Mouse (Mus musculus) CD4-positive, CD25-positive, alpha-beta regulatory T cell, adult 9 weeks (primary cell): ENCODE results near the gene Trim68. TPM values are rescaled to one million over a fixed set of nuclear protein-coding genes. Genes with fewer than 3 reads are reported as not detected.

Source experiments
- polyA plus RNA-seq: library from polyadenylated mRNA; unstranded; fragments of 100-300 nt; shearing (Covaris generic); gene quantifications from one replicate; pipeline ENCODE4 v1.2.1, GENCODE M21; 2017

Trim68 gene
- 14.5 TPM for polyA plus RNA-seq

GRCm38 (mm10) chr7:102686944-102687501 is at the start of gene Trim68:
Trim68 (minus strand) TSS chr7:102687327.

GRCm38 (mm10) chr7:102727391-102727790 is 40.3 kb upstream of the Trim68 start, which contains the start of gene Olfr559:
Olfr559 (minus strand) TSS chr7:102727491.

GRCm38 (mm10) chr7:102718970-102719369 is 31.8 kb upstream of the Trim68 start, which contains the start of gene Olfr33:
Olfr33 (minus strand) TSS chr7:102719070.

GRCm38 (mm10) chr7:102701915-102702314 is 14.8 kb upstream of the Trim68 start, which contains the start of gene Olfr558:
Olfr558 (plus strand) TSS chr7:102702215.

GRCm38 (mm10) chr7:102695358-102696125 is 8.4 kb upstream of the Trim68 start, which contains the start of gene Olfr557:
Olfr557 (plus strand) TSS chr7:102695910.

GRCm38 (mm10) chr7:102664599-102664998 is 22.5 kb downstream of the Trim68 start, which contains the start of gene Olfr556:
Olfr556 (plus strand) TSS chr7:102664899.

GRCm38 (mm10) chr7:102658523-102658922 is 28.6 kb downstream of the Trim68 start, which contains the start of gene Olfr555:
Olfr555 (plus strand) TSS chr7:102658823.

GRCm38 (mm10) chr7:102638132-102638531 is 49.0 kb downstream of the Trim68 start, which contains the start of gene Olfr554:
Olfr554 (plus strand) TSS chr7:102638432.

Other genes starting within 250 kb of the Trim68 start
- gene Rrm1, start 245.6 kb downstream of the Trim68 start, polyA plus RNA-seq: 42.2 TPM
- not detected for gene Olfr543, start 205.6 kb downstream of the Trim68 start, polyA plus RNA-seq
- gene Olfr544, start 199.0 kb downstream of the Trim68 start, polyA plus RNA-seq: 0.09 TPM
- not detected for gene Olfr545, start 187.8 kb downstream of the Trim68 start, polyA plus RNA-seq
- not detected for gene Olfr547, start 152.6 kb downstream of the Trim68 start, polyA plus RNA-seq
- not detected for gene Olfr548-ps1, start 146.4 kb downstream of the Trim68 start, polyA plus RNA-seq
- gene Olfr549, start 137.5 kb downstream of the Trim68 start, polyA plus RNA-seq: not detected
- 107 TPM for gene Trim21, start 121.8 kb downstream of the Trim68 start, polyA plus RNA-seq
- gene Olfr550, start 115.9 kb downstream of the Trim68 start, polyA plus RNA-seq: not detected
- gene Olfr551, start 95.4 kb downstream of the Trim68 start, polyA plus RNA-seq: not detected
- not detected for gene Olfr552, start 89.6 kb downstream of the Trim68 start, polyA plus RNA-seq
- gene Olfr553, start 69.1 kb downstream of the Trim68 start, polyA plus RNA-seq: not detected
- gene Olfr554, start 48.9 kb downstream of the Trim68 start, polyA plus RNA-seq: not detected
- gene Olfr555, start 28.5 kb downstream of the Trim68 start, polyA plus RNA-seq: not detected
- gene Olfr556, start 22.4 kb downstream of the Trim68 start, polyA plus RNA-seq: 0.10 TPM
- gene Olfr557, start 8.6 kb upstream of the Trim68 start, polyA plus RNA-seq: not detected
- gene Olfr558, start 14.9 kb upstream of the Trim68 start, polyA plus RNA-seq: not detected
- gene Olfr33, start 31.7 kb upstream of the Trim68 start, polyA plus RNA-seq: not detected
- gene Olfr559, start 40.2 kb upstream of the Trim68 start, polyA plus RNA-seq: not detected
- not detected for gene Olfr560, start 72.0 kb upstream of the Trim68 start, polyA plus RNA-seq
- gene Olfr78, start 72.1 kb upstream of the Trim68 start, polyA plus RNA-seq: not detected
- not detected for gene Olfr561, start 83.9 kb upstream of the Trim68 start, polyA plus RNA-seq
- not detected for gene Olfr564, start 116.2 kb upstream of the Trim68 start, polyA plus RNA-seq
- gene Olfr566, start 171.4 kb upstream of the Trim68 start, polyA plus RNA-seq: not detected
- gene Olfr568, start 189.8 kb upstream of the Trim68 start, polyA plus RNA-seq: not detected
- not detected for gene Olfr569, start 203.6 kb upstream of the Trim68 start, polyA plus RNA-seq
- not detected for gene Olfr570, start 207.2 kb upstream of the Trim68 start, polyA plus RNA-seq
- not detected for gene Olfr571, start 230.2 kb upstream of the Trim68 start, polyA plus RNA-seq
- not detected for gene Olfr572, start 237.1 kb upstream of the Trim68 start, polyA plus RNA-seq